Mouse (Mus musculus) cerebellum, postnatal 10 days (tissue): ENCODE measurements around the gene Slc25a28.

ENCODE experiments used
- DNase-seq, 2 experiments: peaks; one replicate each; pipeline ENCODE4 v3.0.0; 2021; ENCODE audit warnings: mixed read lengths in 2 of 2

The Slc25a28 gene

GRCm38 (mm10) chr19:43630466-43631251 lies 44.0 kb downstream of the Slc25a28 start:
- peak; percentile 92 to 94 for DNase-seq

DNA sequence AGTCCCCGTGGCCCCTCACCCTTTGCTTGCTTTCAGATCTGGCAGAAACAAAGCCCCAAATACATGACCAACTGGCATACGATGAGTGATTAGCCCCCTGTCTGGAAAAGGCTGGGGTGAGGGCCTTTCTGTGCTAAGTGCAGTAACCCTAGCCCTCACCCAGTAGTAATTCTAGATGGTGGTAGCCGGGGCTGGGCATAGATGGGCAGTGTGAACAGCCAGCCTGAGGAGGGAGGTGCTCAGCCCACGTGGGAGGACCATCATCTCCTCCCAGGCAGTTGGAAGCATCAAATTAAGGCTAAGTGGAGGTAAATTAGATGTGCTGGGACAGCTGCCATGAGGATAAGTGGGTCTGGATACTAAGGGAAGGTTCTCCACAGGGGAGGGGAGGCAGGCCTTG lies 45.6 kb downstream of the Slc25a28 start:
- DNase-seq, result no peak

DNA sequence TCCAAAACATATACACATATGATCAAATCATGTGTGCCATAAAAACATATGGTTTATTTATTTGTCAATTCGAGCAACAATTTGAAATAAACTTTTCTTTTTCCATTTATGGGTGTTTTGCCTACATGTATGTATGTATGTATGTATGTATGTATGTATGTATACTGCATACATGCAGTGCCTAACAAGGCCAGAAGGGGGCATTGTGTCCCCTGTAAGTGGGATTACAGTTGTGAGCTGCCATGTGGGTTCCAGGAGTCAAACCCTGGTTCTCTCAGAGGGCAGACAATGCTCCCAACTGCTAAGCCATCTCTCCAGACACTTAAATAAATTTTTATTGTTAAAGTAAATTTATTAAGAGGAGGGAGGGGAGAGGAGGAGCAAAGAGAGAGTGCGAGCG lies 47.3 kb downstream of the Slc25a28 start:
- no peak for DNase-seq

DNA sequence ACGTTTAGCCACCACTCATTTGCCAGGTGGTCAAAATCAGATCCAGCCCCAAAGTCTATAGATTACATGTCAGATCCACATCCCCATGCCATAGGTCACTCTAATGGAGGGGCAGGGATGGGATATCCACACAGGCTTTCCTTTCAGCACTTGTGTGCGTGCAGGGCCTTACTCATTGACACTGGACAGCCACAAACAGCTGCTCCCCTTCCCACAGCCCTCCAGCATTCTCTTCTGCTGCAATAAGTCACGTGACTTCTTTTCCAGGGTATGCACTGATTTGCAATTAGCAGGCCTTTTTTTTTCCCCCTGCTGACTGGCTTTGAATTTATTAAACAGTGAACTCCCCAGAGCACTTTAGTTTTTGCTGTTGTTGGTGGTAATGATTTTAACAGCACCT lies 48.5 kb downstream of the Slc25a28 start:
- DNase-seq, result no peak

- DNase-seq, result peak; percentile 25 to 46
These were observed 50.8 kb downstream of the Slc25a28 start for GRCm38 (mm10) chr19:43623913-43624312.

- peak in 1 of 2 experiments; percentile 16 for DNase-seq
These were observed 54.7 kb downstream of the Slc25a28 start for GRCm38 (mm10) chr19:43619916-43620479.

- no peak for DNase-seq
These were observed 56.1 kb downstream of the Slc25a28 start for GRCm38 (mm10) chr19:43618505-43619030.

GRCm38 (mm10) chr19:43617761-43618349 lies 56.8 kb downstream of the Slc25a28 start:
- DNase-seq, result no peak

- DNase-seq, result peak; percentile 16 to 22
These were observed 57.8 kb downstream of the Slc25a28 start for GRCm38 (mm10) chr19:43616889-43617288.

- DNase-seq, result peak; percentile 47
These were observed 58.2 kb downstream of the Slc25a28 start for GRCm38 (mm10) chr19:43616415-43616861.

- peak in 1 of 2 experiments; percentile 37 for DNase-seq
These were observed 58.9 kb downstream of the Slc25a28 start for GRCm38 (mm10) chr19:43615571-43616414.

GRCm38 (mm10) chr19:43615074-43615445 lies 59.6 kb downstream of the Slc25a28 start:
- DNase-seq, result peak; percentile 38 to 54

DNA sequence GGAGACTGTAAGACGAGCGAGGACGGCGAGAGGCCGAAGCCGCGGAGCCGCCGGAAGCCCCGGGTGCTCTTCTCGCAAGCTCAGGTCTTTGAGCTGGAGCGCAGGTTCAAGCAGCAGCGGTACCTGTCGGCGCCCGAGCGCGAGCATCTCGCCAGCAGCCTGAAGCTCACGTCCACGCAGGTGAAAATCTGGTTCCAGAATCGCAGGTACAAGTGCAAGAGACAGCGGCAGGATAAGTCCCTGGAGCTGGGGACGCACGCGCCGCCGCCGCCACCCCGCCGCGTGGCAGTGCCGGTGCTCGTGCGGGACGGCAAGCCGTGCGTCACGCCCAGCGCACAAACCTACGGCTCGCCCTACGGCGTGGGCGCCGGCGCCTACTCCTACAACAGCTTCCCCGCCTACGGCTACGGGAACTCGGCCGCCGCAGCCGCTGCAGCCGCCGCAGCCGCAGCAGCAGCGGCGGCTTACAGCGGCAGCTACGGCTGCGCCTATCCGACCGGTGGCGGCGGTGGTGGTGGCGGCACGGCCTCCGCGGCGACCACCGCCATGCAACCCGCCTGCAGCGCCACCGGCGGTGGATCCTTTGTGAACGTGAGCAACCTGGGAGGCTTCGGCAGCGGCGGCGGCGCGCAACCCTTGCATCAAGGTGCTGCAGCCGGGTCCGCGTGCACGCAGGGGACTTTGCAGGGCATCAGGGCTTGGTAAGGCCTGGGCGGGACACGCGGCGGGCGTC lies 60.2 kb downstream of the Slc25a28 start:
- peak; percentile 47 to 59 for DNase-seq
